Mouse (Mus musculus) heart, adult 2 months (tissue): ENCODE measurements at regions not wholly inside any gene's neighbourhood (a gene's known extent, or its start where the extent isn't known, plus 50 kb on each side); places are given as distances from the start of the nearest gene placed in this dataset.

ENCODE experiments used
- CTCF ChIP-seq: fragments of 200-600 bp; IDR thresholded peaks from 2 replicates; pipeline ENCODE4 v1.8.1; 2022; ENCODE audit warnings: antibody characterized with exemption, mild to moderate bottlenecking, moderate library complexity
- POLR2A ChIP-seq: fragments of 200-500 bp; IDR thresholded peaks from 2 replicates; pipeline ENCODE4 v1.6.1; 2011; ENCODE audit warnings: mild to moderate bottlenecking, low read depth, low read length, control low read depth; ENCODE audit not compliant: insufficient read depth

GRCm38 (mm10) chr11:117571858-117572257 lies 82.2 kb upstream of the Tnrc6c start:
- no peak for TF ChIP-seq CTCF
- TF ChIP-seq POLR2A, result no peak
